10 mouse cellular contexts compared by ENCODE assay signal in the genomic region with DNA sequence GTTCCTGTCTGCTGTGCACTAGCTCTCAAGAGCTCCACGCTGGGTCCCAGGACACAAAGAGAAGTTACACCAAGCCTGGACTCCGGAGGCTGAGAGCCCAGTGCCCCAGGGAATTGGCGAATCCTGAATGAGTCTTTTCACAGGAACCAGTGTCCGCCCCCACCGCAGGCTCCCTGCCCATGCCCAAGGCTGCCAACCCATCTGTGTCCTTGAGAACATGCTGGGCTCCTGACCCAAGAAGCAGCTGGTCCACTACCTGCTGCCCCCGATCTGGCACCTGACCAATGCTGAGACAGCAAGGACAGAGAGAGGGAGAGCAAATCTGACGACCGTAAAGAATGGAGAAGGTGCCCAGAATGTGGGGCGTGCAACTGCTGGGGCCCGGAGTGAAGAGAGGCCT.
DNase-seq lines count a peak whose midpoint lies in the region; ATAC-seq and TF ChIP-seq lines count a peak whose summit lies in the region.
"Had no signal": no experiment of that assay in that cellular context is flagged by ENCODE, and none has a peak within 500 bp of the region (broad histone marks: within the 10 kb centered on the region; RNA-seq: fewer than 3 reads in every experiment).

No protein-coding gene starts in this region.

- intact Hi-C loops in left cerebral cortex, postnatal 25 days (cut with DNase I): no loop called here
- intact Hi-C loops in gastrocnemius, postnatal 36 days (cut with DNase I): no loop called here

- peaks cover 20% of the 10 kb centered on the region for H3K4me1 ChIP-seq in forebrain, embryonic 14.5 days (ENCODE audit: control insufficient read depth, insufficient read depth, low read length)
- peaks cover 11% of the 10 kb centered on the region for H3K4me1 ChIP-seq in forebrain, embryonic 11.5 days (replicated peaks; ENCODE audit: control insufficient read depth, insufficient read depth, low read length)
- peaks cover 4% of the 10 kb centered on the region; the same call in 1 of the 2 replicates for H3K4me1 ChIP-seq in liver, postnatal 0 days (ENCODE audit: insufficient read depth)

- no peak overlapping the region for H3K4me3 ChIP-seq in forebrain, embryonic 14.5 days (ENCODE audit: low read depth, low read length)
- no peak overlapping the region for H3K4me3 ChIP-seq in forebrain, embryonic 11.5 days (ENCODE audit: low read depth, low read length)
- H3K4me3 ChIP-seq in liver, postnatal 0 days (ENCODE audit: low read depth, low read length): no peak overlapping the region

- no peak for TF ChIP-seq POLR2A in brain, embryonic 14.5 days (IDR thresholded peaks at IDR 0.05; ENCODE audit: borderline replicate concordance, extremely low read depth, insufficient read depth, insufficient read length, poor library complexity, severe bottlenecking)

- no peak; the same call in 1 of the 2 replicates for ATAC-seq in forebrain, embryonic 14.5 days
- no peak for ATAC-seq in forebrain, embryonic 11.5 days (replicated peaks; ENCODE audit: low FRiP score)
- no peak for ATAC-seq in liver, postnatal 0 days

- DNase-seq in forebrain, embryonic 14.5 days (ENCODE audit: low spot score): peak; percentile 62
- no peak for DNase-seq in forebrain, embryonic 11.5 days (ENCODE audit: low spot score)
- DNase-seq in brain, embryonic 14.5 days (ENCODE audit: low read depth): peak; percentile 81
- peak; percentile 60 to 79 for DNase-seq in frontal cortex, adult 2 months (ENCODE audit: extremely low spot score in 1 of 2, low spot score in 1 of 2)
- DNase-seq in left cerebral cortex, postnatal 25 days (ENCODE audit: low spot score in 2 of 2): peak; percentile 63 to 87
- DNase-seq in liver, postnatal 0 days: no peak
- no peak for DNase-seq in lung, postnatal 10 days
- no peak for DNase-seq in gastrocnemius, postnatal 36 days

- no peak for TF ChIP-seq CTCF in brain, embryonic 14.5 days (IDR thresholded peaks at IDR 0.05; ENCODE audit: borderline replicate concordance, extremely low read depth, insufficient read depth, insufficient read length)
- TF ChIP-seq CTCF in liver, postnatal 0 days (IDR thresholded peaks at IDR 0.05; ENCODE audit: low read depth): no peak

- H3K4me2 ChIP-seq in forebrain, embryonic 14.5 days (ENCODE audit: low read length): no peak overlapping the region
- H3K4me2 ChIP-seq in forebrain, embryonic 11.5 days (ENCODE audit: low read depth, low read length, severe bottlenecking): no peak overlapping the region
- no peak overlapping the region for H3K4me2 ChIP-seq in liver, postnatal 0 days (ENCODE audit: low read depth, low read length)
- H3K4me2 ChIP-seq: liver, embryonic 11.5 days had no signal

- no peaks in the 10 kb centered on the region for H3K36me3 ChIP-seq in forebrain, embryonic 14.5 days (ENCODE audit: control insufficient read depth, insufficient read depth, low read length)
- no peaks in the 10 kb centered on the region for H3K36me3 ChIP-seq in forebrain, embryonic 11.5 days (ENCODE audit: control insufficient read depth, insufficient read depth, low read length)
- no peaks in the 10 kb centered on the region for H3K36me3 ChIP-seq in liver, postnatal 0 days (replicated peaks; ENCODE audit: insufficient read depth, low read length)

- no peak overlapping the region for H3K27ac ChIP-seq in forebrain, embryonic 14.5 days (ENCODE audit: low read depth, low read length)
- no peak overlapping the region for H3K27ac ChIP-seq in forebrain, embryonic 11.5 days (ENCODE audit: low read depth, low read length)
- no peak overlapping the region for H3K27ac ChIP-seq in liver, postnatal 0 days (ENCODE audit: low read depth)
- H3K27ac ChIP-seq: kidney, postnatal 0 days had no signal

- no peak overlapping the region for H3K9ac ChIP-seq in forebrain, embryonic 14.5 days (ENCODE audit: low read length)
- no peak overlapping the region for H3K9ac ChIP-seq in forebrain, embryonic 11.5 days (ENCODE audit: low read length)
- no peak overlapping the region for H3K9ac ChIP-seq in liver, postnatal 0 days (replicated peaks)

- WGBS in forebrain, embryonic 14.5 days: 63% methylated on average over 10 of the region's 10 CpGs
- WGBS in forebrain, embryonic 11.5 days: 87% methylated on average over 10 of the region's 10 CpGs
- WGBS in liver, postnatal 0 days (ENCODE audit: insufficient replicate concordance): 82% methylated on average over 10 of the region's 10 CpGs

- no peaks in the 10 kb centered on the region for H3K27me3 ChIP-seq in forebrain, embryonic 14.5 days (replicated peaks; ENCODE audit: control insufficient read depth, insufficient read depth, low read length)
- H3K27me3 ChIP-seq in forebrain, embryonic 11.5 days (ENCODE audit: control insufficient read depth, insufficient read depth, low read length): no peaks in the 10 kb centered on the region
- 0 out of 2 replicates have a peak, but pooled peaks cover 6% of the 10 kb centered on the region for H3K27me3 ChIP-seq in liver, postnatal 0 days (ENCODE audit: insufficient read depth, low read length)

- no peak for TF ChIP-seq EP300 in liver, postnatal 0 days (IDR thresholded peaks at IDR 0.05; ENCODE audit: low read depth)

- H3K9me3 ChIP-seq in forebrain, embryonic 14.5 days (replicated peaks; ENCODE audit: control insufficient read depth, low read length): no peaks in the 10 kb centered on the region
- H3K9me3 ChIP-seq in forebrain, embryonic 11.5 days (ENCODE audit: control insufficient read depth, low read length): no peaks in the 10 kb centered on the region
- H3K9me3 ChIP-seq in liver, postnatal 0 days (ENCODE audit: low read length): no peaks in the 10 kb centered on the region

Comparison
In these comparisons a context has a peak if more than half of its experiments do, and no peak if none do; other contexts are left out.
1. DNase-seq: peak in forebrain, embryonic 14.5 days (single experiment), brain, embryonic 14.5 days (single experiment), frontal cortex, adult 2 months (2 of 2) and left cerebral cortex, postnatal 25 days (2 of 2); none in forebrain, embryonic 11.5 days (single experiment), liver, postnatal 0 days (single experiment), lung, postnatal 10 days (single experiment) and gastrocnemius, postnatal 36 days (0 of 2).